Mouse (Mus musculus) Patski (cell line): ENCODE results near the gene Slc9a6. TPM values are rescaled to one million over a fixed set of nuclear protein-coding genes. Genes with fewer than 3 reads are reported as not detected.

Source experiments
- ATAC-seq: fragments of 100-300 bp; one replicate; pipeline ENCODE4 v1.8.0; 2021
- CTCF ChIA-PET: fragments of 350-600 bp; sonication (Branson Sonifier 250); formaldehyde crosslinking; loops from one replicate; lab custom pipeline; 2022; ENCODE audit warnings: inconsistent platforms; lab: Charles Lee
- POLR2A ChIA-PET: fragments of 350-600 bp; sonication (Branson Sonifier 250); formaldehyde crosslinking; loops from one replicate; lab custom pipeline; 2022; ENCODE audit warnings: antibody characterized with exemption, inconsistent platforms; lab: Charles Lee
- DNase-seq: peaks from one replicate; pipeline ENCODE4 v3.0.0-alpha.2; 2011; ENCODE audit warnings: low read depth, low spot score
- H3K27me3 ChIP-seq: fragments of 371-371 bp; one replicate; pipeline ENCODE4 v1.5.1; 2021
- CTCF ChIP-seq: fragments of 100-300 bp; IDR thresholded peaks from one replicate; pipeline ENCODE4 v1.5.1; 2021
- in situ Hi-C: fragments of 300-500 bp; cut with MboI; formaldehyde crosslinking; loops from 3 replicates; pipeline ENCODE4 v1.11.1; 2018; ENCODE audit warnings: low pct_unique_long_range_greater_than_20kb, mixed read lengths
- polyA plus RNA-seq: library from polyadenylated mRNA; unstranded; gene quantifications from one replicate; pipeline ENCODE4 v1.2.3, GENCODE M21; 2021

Gene Slc9a6
- polyA plus RNA-seq = 20.6 TPM

DNA sequence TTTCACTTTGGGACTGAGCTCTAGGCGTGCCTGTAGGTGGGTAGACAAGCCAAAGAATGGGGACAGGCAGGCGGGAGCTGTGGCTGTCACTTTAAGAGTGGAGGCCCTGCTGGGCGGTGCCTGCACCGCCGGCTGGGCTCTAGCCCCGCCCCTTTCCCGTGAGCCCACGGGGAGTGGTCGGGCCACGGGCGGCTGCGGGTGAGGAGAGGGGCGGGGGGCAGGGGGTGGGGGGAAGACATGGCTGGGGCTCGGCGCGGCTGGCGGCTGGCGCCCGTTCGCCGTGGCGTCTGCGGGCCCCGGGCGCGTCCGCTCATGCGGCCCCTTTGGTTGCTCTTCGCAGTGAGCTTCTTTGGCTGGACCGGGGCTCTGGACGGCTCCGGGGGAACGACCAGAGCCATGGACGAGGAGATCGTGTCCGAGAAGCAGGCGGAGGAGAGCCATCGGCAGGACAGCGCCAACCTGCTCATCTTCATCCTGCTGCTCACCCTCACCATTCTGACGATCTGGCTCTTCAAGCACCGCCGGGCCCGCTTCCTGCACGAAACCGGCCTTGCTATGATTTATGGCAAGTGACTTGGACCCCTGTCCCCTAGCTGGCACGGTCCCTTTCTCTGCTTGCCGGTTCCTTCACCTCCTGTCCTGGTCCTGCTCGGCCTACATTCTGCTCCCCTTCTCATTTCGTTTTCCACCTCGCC lies at the start of gene Slc9a6:
TSS of gene Slc9a6 (plus strand) at position 135 of the 695 bp plus-strand sequence.
- ChIA-PET POLR2A (interaction anchor here (0.5 kb wide), 1 partner anchor 781 kb away, joined by 4 read pairs; no protein-coding TSS in a partner anchor), CTCF (no interaction called here)
- no peak for DNase-seq
- no peak for TF ChIP-seq CTCF
- H3K27me3 ChIP-seq = peaks cover 6% of the 10 kb centered on the region
- in situ Hi-C loops = no loop called here
- peak; percentile 95 for ATAC-seq

DNA sequence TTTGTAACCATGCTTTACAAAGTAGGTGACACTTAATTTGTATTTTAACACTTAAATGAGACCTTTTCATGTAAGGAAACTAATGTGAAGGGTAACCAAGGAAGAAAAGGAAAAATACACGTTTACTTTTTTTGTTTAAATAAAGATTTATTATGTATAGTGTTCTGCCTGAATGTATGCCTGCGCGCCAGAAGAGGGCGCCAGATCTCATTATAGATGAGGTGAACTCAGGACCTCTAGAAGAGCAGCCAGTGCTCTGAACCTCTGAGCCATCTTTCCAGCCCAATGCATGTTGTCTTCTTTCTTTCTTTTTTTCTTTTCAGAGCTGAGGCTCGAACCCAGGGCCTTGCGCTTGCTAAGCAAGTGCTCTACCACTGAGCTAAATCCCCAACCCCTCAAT lies 37.1 kb upstream of the Slc9a6 start:
- in situ Hi-C loops = no loop called here
- TF ChIP-seq CTCF = peak; percentile 79
- ATAC-seq (peak; percentile 67), DNase-seq (no peak)
- POLR2A ChIA-PET = no interaction called here
- CTCF ChIA-PET = interaction anchor here (1.0 to 1.2 kb wide), 2 partner anchors 16 to 557 kb away, joined by 3 read pairs; no protein-coding TSS in a partner anchor
- H3K27me3 ChIP-seq = peaks cover 7% of the 10 kb centered on the region

DNA sequence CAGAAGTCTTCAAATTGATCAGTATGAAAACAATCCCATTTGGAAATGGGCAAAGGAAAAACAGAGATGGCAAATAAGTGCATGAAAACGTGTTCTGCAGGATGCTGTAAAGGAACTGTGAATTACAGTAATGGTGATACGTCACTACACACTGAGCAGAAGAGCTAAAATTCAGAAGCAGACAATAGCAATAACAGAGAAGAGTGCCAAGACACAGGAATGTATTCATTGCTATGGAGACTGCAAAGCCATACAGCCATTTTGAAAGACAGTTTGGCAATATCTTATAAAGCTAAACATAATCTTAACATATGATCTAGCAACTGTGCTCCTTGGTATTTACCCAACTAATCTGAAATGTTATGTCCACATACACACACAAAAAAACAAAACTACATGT lies 31.4 kb upstream of the Slc9a6 start:
- ATAC-seq (no peak), DNase-seq (no peak)
- POLR2A ChIA-PET = no interaction called here
- CTCF ChIA-PET = no interaction called here
- peaks cover 3% of the 10 kb centered on the region for H3K27me3 ChIP-seq
- in situ Hi-C loops = no loop called here
- TF ChIP-seq CTCF = no peak

DNA sequence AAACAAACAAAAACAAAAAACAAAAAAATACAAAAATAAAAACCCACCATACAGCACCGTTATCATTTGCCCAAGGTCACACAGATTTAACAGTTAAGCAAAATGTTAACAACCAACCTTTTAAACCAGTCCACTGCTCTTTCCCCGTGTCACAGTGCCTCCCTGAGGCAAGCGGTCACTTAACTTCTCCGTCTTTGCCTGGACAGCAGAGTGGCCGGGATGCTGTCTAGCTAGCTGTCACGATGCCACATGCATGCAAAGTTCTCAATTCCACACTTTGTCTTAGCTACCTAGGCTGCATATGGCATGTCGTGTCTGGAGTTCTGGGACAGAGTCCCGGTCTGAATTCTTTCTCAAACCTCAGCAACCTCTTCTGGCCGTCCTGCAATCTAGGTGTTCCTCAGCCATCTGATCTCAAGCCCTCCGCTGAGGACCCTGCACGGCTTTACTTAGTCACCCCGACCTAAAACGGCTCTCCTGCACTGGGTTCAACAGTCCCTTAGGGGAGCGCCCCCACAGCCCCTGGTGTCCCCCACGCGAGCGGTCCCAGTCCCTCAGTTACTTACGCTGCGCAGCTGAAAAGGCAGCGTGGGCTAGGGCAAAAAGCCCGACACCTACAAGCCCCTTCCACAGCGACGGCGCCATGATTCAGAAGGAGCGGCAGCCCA lies 12.2 kb upstream of the Slc9a6 start:
- H3K27me3 ChIP-seq = peaks cover 24% of the 10 kb centered on the region
- ChIA-PET CTCF (no interaction called here), POLR2A (no interaction called here)
- DNase-seq (no peak), ATAC-seq (peak; percentile 14)
- in situ Hi-C loops = no loop called here
- TF ChIP-seq CTCF = no peak

DNA sequence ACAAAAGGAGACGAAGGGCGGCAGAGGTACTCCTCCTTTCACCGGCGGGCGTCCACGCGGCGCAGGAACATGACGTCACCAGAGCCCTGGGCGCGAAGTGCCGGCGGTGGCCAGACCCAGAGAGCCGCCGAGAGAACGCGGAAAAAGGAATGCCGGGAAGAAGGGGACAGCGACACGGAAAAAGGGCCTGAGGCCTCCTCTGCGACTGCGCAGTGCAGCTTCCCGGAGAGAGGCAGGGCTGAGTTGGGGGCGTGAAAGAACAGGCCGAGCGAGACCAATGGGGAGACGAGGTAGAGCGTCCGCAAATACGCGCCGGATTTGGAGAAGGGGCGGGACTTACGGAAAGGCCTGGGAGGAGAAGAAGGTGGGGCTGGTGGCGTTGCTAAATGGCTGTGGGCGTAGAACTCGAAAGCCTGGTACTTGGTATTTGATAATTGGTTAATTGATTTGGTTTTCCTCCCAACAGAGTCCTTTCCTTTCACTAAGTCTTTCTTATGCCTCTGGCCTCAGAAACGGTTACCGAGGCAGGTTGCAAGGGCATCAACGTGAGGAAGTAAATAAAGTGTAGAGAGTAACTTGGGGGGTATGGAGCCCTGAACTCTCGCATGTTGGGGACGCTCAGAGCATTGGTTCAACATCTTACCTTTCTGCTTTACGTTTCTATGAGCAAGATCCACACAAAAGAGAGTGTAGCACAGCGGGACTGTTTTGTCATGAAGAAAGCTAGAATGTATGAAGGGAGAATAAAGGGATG lies 11.5 kb upstream of the Slc9a6 start, which contains the start of gene Mmgt1:
TSS of gene Mmgt1 (minus strand) at position 183 of the 754 bp plus-strand sequence.
- TF ChIP-seq CTCF = no peak
- CTCF ChIA-PET = no interaction called here
- peak; percentile 97 for ATAC-seq
- POLR2A ChIA-PET = no interaction called here
- H3K27me3 ChIP-seq = peaks cover 17% of the 10 kb centered on the region
- in situ Hi-C loops = no loop called here
- DNase-seq = peak; percentile 63

DNA sequence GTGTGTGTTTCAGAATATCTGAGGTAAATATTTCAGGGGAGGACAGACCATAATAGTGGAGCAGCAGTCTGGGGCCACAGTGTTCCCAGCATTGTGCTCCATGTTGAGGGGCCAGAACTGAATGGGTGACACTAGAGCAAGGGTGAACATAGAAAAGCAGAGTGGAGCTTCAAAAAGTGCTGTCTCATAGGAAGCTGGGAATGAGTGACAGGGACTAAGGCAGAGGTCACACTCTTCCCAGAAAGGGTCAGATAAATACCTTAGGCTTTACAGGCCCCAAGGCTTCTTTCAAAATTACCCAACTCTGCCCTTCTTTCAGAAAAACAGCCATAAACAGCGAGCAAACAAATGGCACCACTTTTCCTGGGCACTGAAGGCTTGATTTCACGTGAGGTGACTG lies 3.0 kb upstream of the Slc9a6 start:
- DNase-seq (no peak), ATAC-seq (no peak)
- POLR2A ChIA-PET = no interaction called here
- CTCF ChIA-PET = no interaction called here
- no peak for TF ChIP-seq CTCF
- peaks cover 12% of the 10 kb centered on the region for H3K27me3 ChIP-seq
- in situ Hi-C loops = no loop called here

DNA sequence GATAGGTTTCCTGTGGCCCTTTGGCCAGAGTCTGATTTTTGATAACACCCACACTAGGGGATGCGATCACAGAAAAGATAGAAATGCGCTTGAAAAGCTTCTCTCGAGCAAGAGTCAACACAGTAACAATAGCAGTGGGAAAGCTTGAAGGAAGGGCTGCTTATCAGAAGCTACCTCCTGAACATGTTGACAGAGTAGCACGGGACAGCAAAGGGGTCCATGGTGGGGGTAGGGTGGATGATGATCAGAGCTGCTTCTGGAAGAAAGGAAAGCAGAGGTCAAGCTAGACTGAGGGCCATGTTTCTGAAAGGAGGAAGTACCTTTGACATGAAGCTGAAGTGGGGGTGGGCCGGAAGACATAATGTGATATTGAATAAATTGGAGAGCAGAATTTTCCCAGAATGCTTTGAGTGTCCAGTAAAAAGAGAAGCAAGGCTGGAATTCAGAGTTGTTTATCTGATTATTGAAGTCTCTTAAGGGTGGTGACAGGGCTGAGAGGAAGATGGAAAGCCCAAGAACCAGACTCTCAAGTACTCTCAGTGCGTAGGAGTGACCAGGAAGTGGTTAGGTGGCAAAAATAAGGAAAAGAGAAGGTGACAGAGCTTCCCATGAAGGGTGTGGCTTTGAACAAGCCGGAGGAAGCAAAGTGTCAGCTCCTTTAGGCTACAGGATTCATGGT lies 2.4 kb upstream of the Slc9a6 start:
- ATAC-seq (no peak), DNase-seq (no peak)
- in situ Hi-C loops = no loop called here
- peaks cover 12% of the 10 kb centered on the region for H3K27me3 ChIP-seq
- ChIA-PET POLR2A (interaction anchor here (0.6 kb wide), 1 partner anchor 82 kb away, joined by 6 read pairs; no protein-coding TSS in a partner anchor), CTCF (no interaction called here)
- no peak for TF ChIP-seq CTCF

DNA sequence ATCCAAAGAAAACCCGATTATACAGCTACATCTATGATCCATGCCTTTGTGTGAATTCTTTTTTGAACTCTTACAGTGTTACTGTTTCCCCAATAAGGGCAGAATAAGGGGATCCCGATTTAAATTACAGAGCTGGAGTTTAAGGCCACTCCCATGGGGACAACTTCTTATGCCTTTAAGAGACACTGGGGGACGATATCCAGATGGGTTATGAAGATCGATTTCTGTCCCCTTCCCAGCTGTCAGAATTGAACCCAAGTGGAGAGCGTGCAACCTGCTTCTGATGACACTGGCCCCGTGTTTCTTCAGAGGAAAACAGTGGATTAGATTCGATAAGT lies 303 bp upstream of the Slc9a6 start:
- ChIA-PET POLR2A (interaction anchor here (0.5 kb wide), 1 partner anchor 781 kb away, joined by 4 read pairs; no protein-coding TSS in a partner anchor), CTCF (no interaction called here)
- in situ Hi-C loops = no loop called here
- DNase-seq (no peak), ATAC-seq (peak; percentile 9)
- peaks cover 6% of the 10 kb centered on the region for H3K27me3 ChIP-seq
- TF ChIP-seq CTCF = no peak

DNA sequence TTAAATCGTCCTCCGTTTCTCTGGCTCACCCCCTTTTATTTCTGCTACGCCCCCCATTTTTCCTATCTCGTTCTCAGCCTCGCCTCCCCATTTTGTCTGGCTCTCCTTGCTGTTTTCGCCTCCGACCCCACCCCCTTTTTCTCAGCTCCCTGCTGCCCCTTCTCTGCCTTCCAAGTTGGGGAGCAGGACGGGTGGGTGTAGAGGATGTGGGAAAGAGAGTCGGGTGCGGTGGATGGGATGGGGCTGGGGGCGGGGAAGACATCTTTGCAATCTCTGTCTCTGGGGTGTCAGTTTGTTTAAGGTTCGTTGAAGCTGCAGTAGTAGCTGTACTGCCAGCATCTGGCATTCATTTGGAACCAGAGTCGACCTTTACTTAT lies 749 bp downstream of the Slc9a6 start:
- ChIA-PET POLR2A (no interaction called here), CTCF (no interaction called here)
- in situ Hi-C loops = no loop called here
- TF ChIP-seq CTCF = no peak
- DNase-seq = no peak
- ATAC-seq = peak; percentile 2
- H3K27me3 ChIP-seq = peaks cover 12% of the 10 kb centered on the region

DNA sequence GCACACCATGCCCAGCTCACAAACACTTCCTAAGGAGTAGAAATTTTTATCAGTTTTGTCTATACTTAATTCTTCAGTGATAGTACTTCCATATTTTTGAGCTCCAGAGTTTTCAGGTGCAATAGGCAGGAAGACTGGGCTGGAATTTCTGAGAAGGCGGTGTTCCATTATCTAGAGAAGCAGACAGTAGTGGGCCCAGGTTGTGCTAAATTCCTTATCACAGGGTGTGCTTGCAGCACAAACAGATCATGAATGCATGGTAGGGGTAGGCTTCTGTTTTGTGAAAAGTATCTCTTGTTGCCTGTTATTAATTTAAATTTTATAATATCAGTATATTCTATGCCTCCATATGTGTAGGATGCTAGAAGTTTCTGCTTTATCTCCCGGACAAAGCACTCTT lies 5.7 kb downstream of the Slc9a6 start:
- no peak for TF ChIP-seq CTCF
- ChIA-PET CTCF (interaction anchor here (1.2 kb wide), 1 partner anchor 8 kb away, joined by 4 read pairs; no protein-coding TSS in a partner anchor), POLR2A (no interaction called here)
- in situ Hi-C loops = no loop called here
- DNase-seq (no peak), ATAC-seq (no peak)
- peaks cover 9% of the 10 kb centered on the region for H3K27me3 ChIP-seq
